Mouse (Mus musculus): ENCODE measurements at regions not wholly inside any gene's neighbourhood (a gene's known extent, or its start where the extent isn't known, plus 50 kb on each side); places are given as distances from the start of the nearest gene placed in this dataset.
A peak's percentile ranks its signal among the peaks of the same experiment; 100 is the strongest.

DNA sequence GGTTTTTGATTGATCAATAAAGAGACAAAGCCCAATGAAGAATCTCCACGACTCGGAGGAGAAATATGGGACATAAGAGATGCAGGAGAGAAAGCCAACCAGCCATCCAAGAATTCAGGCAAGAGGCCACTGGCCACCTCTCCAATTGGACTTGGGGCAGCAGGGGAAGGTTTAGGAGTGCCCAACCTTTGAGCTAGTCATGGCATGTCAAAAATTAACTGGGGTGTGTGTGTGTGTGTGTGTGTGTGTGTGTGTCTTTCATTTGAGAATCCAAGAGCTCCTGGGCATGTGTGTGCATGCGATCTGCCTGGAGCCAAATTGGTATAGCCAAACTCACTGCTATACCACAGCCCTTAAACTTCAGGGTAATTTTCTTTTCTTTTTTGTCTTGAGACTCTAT lies 51.6 kb upstream of the Cecr2 start:
- no peak for DNase-seq (ENCODE audit: low spot score in 2 of 2)

DNA sequence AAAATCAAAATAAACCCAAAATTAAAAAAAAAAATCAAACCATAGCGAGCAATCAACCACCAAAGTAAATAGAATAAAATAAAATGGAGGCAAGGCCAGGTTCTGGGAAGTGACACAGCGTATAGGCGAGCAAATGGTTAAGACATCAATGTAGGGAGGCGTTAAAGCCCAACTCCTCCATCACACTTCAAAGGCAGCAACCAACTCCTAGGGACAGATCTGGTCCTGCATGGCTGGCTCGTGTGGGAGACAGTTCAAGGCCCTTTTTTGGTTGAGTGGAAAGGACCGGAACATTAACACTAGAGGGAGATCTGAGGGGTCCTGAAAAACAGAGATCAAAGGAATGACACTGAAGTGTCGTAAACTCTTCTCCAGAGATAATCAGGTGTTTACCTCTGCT lies 53.8 kb upstream of the Cecr2 start:
- no peak for DNase-seq (ENCODE audit: low spot score in 2 of 2)

DNA sequence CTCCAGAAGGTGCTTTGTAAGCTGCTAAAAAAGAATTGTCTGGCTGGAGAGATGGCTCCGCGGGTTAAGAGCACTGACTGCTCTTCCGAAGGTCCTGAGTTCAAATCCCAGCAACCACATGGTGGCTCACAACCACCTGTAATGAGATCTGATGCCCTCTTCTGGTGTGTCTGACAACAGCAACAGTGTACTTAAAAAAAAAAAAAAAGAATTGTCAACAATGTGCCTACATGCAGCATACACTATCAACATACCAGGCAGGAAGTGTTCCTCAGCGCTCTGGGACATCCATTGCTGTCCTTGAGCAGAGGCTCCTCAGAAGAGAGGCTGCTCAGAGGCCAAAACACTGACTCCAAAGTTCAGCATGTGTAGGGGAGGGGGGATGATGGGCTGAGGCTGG lies 56.3 kb upstream of the Cecr2 start:
- no peak for DNase-seq (ENCODE audit: low spot score in 2 of 2)

DNA sequence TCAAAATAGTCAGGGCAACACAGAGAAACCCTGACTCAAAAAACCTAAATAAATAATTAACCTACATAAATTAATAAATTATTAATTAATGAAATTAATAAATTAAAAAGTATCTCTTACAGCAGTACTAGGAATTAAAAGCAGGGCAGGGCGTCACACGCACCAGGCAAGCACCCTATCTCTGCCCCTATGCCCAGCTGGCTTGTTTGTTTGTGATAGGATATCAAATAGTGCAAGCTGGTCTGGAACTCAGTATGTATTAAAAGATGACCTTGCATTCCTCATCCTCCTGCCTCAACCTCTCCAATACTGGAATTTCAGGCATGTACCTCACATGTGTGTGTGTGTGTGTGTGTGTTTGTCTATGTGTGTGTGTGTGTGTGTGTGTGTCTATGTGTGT lies 60.7 kb upstream of the Cecr2 start:
- no peak for DNase-seq (ENCODE audit: low spot score in 2 of 2)

DNA sequence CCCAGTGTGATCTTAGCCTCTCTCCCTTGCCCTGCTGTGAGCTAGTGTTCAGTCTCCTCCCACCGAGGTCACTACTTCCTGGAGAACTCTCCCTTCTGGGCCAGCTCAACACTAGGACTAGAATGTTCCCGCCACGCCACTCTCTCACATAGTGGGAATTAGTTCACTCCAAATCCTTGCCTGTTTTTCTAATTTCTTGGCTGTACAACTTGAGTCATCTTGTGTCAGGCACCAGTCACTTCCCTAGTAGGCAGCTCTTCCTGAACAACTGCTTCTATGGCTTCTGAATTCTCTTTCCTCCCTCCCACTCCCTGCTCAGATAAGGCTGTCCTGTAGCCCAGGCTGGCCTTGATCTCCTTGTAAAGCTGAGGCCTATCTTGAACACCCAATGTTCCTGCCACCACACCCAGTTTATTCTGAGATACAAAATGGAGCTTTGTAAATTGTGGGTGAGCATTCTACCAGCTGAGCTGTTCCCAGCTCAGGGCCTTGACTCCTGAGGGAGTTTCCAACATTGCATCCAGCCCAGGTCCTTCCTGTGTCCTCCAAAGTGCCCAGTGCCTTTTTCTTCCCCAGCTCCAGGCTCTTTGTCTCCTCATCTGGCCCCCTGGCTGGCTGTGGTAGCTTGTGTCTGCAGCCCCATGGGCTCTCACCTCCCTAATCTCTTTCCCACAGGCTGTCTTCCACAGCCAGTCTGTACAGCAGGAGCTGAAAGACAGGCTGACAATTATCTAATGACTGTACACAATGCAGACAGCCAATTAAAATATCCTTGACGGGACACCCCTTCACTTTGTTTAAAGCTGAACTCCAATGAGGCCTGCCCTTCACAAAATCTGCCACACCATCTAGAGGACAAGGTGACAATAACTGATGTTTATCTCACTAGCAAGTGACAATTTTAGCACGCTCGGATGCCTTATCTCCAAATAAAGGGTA lies 61.9 kb upstream of the Cecr2 start:
- no peak for DNase-seq (ENCODE audit: low spot score in 2 of 2)

DNA sequence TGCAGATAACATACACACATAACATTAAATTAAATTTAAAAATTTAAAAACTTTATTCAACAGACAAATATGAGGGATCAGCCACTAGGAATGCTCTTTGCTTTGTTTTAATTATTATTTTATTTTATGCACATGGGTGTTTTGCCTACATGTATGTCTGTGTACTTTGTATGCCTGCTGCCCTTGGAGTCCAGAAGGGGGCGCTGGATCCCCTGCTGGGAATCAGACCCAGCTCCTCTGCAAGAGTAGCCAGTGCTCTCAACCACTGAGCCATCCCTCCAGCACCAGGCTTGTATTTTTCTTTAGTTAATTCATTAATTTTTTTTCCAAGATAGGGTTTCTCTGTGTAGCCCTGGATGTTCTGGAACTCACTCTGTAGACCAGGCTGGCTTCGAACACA lies 62.7 kb upstream of the Cecr2 start:
- no peak for DNase-seq (ENCODE audit: low spot score in 2 of 2)

DNA sequence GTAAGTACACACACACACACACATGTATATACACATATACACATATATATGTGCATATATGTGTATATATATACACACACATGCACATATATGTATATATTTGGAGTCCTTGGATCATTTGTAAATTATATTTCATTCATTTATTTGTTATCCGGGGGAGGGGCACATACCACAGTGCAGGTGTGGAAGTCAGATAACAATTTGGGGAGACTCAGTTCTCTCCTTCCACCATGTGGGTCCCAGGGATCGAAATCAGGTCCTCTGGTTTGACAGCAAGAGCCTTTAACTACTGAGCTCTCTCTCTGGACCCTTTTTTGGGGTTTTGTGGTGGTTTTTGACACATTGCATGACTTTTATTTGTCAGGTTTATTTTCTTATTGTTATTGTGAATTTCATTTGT lies 65.8 kb upstream of the Cecr2 start:
- no peak for DNase-seq (ENCODE audit: low spot score in 2 of 2)

DNA sequence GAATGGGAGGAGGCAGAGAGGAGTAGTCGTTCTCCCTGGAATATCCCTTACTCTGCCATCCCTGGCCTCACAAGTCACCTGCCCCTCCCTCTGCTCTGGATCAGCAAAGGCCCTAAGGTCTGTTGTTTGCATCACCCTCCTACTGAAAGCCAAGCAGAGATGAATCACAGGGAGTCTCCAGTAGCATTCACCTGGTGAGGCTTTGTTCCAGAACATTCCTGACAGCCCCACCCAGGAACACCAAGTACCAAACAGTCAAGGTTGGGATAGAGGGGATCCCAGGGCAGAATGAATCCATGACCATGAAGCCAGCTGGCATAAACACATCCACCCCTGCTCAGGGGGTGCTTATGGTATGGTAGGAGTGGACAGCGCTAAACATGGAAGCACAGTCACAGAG lies 67.4 kb upstream of the Hdhd5 start:
- DNase-seq (ENCODE audit: low spot score in 2 of 2): no peak

DNA sequence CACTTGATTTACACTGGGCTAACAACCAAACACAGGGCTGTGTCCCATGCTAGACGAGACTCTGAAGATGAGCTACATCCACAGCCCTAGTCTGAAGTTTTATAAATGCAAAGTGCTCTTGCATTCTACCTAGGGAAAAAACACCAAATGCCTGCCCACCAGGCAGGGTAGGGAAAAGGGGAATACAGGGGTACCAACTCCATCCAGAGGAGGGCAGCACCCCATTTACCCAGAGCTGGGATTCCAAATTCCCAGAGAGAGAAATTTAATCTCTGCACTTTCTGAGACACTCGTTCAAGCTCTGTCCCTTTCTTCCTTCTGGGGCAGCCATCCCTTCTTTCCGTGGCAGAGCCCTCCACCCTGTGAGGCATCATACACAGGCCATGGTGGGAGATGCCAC lies 66.8 kb upstream of the Hdhd5 start:
- DNase-seq (ENCODE audit: low spot score in 2 of 2): no peak

DNA sequence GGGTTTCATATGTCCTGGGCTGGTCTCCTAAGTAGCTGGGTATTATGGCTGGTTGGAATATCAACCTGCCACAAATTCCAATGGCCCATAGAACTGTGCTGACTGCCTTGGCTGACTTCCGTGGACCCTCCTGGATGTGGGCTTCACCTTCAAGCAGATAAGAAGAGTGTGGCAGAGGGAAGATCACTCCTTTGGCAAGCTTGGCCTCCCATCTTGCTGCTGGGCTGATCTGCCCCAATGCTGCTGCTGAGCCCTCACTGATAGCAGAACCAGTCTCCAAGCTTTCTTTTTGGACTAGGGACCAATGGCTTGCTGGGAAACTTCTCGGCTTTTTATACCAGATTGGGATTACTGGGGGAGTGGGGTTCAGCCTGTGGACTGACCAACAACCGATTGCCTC lies 65.6 kb upstream of the Hdhd5 start:
- DNase-seq (ENCODE audit: low spot score in 2 of 2): no peak

DNA sequence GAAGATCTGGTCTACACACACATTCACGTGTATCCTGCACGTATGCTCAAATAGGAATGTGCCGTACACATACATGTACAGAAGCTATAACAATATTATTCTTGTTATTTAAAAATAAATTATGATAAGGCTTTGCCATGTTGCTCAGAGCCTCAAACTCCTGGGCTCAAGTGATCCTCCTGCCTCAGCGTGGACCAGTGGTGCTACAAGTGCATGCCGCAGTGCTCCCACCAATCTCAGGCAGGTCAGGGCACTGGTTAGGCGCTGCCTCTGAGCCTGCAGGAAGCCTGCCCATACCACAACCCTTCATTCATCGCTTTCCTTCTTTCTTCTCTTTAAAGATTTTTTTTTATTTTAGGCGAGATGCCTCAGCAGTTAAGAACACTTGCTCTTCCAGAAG lies 63.3 kb upstream of the Hdhd5 start:
- no peak for DNase-seq (ENCODE audit: low spot score in 2 of 2)

DNA sequence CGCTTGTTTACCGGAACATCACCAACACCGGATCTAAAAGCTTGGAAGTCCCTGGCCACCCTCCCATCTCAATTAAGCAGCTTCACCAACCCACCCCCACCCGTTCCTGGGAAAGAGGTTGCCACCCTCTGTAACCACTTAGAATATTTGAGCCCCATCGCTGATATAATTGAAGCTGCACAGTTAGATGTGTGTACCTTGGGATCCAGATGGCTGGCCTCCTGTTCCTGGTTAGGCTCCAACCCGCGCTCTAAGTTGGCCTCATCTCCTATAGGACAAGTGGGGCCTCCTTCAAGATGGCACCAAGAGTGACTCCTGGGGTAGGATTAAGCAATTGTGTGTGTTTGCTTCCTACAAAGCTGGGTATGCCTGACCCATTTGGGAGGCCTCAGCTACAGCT lies 61.6 kb upstream of the Hdhd5 start:
- DNase-seq (ENCODE audit: low spot score in 2 of 2): no peak

DNA sequence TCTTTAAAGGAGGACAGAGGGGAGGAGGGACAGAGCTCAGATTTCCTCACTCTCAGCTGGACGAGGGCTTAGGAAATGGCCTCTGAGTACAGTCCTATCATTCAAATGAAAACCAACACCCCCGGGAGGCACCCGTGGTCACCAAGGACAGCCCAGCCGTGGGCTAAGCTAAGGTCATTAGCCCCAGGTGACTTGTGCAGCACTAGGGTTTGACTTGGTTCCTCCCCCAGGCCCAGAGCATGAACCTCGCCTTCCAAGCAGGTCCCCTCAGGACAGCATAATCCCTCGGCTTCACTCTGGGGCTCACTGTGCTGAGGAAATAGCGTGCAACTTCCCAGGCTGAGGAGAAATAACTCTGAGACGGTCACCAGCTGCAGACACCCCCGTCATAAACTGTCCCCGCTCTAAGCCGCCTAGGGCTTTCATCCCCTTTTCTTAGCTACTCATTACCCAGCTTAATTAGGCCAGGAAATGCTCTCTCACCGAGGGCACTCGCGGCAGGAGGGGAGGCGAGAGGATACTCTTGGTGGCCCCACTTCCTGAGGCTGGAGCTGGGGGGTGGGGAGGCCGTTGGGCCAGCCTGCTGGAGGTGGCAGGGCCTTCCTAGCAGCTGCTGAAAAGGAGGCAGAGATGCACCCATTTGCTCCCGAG lies 61.0 kb upstream of the Hdhd5 start:
- DNase-seq (ENCODE audit: low spot score in 2 of 2): peak in 1 of 2 experiments; percentile 28

DNA sequence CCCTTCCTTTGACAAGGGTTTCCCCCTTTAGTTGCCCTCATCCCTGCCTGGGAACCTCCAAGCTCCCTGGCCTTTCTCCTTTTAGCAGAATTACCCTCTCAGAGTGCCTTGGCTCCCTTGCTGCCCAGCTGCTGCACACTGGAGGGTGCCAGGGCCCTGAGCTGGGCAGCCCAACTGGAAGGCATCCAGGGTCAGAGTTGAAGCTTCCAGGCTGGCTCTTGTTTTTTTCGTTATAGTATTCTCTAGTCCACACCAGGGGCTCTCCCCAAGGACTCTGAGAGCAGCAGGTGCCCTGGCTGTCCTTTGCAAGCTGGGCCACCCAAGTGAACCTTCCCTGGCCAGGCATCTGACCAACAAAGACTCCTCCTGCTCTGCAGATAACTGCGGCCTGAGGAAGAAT lies 59.1 kb upstream of the Hdhd5 start:
- DNase-seq (ENCODE audit: low spot score in 2 of 2): peak in 1 of 2 experiments; percentile 50

DNA sequence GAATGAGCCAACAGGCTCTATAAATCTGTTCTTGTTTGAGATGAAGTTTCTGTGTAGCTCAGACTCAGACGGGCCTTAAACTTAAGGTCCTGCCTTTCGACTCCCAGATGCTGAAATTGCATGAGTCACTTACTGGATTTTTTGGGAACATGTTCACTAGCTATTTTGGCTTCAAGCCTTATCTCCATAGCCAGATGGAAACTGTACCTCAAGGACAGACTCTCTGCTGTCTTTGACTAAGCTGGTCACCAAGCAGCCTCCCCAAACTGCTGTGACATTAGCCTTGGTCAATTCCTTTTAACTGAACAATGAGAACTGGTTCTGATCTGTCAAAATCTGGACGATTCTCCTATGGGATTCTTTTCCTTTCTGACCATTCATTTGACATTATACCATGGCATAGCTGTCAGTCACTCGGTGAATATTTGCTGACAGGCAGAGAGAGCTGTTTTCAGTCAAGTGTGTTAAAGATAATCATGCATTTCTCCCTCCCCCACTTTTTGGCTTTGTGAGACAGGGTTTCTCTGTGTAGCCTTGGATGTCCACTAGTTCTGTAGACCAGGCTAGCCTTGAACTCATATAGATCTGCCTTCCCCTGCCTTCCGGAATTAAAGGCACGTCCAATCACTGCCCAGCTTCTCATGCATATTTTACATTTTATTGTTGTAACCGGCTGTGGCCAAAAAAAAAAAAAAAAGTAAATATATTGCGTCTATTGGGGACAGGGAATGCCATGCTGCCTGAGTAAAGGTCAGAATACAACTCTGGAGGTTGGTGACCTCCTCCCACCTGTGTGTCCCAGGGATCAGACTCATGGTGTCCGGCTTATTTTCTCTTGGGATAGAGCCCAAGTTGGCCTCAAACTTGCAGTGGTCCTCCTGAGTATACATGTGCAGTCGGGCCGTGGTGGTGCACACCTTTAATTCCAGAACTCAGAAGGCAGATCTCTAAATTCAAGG lies 57.9 kb upstream of the Hdhd5 start:
- DNase-seq (ENCODE audit: low spot score in 2 of 2): no peak

DNA sequence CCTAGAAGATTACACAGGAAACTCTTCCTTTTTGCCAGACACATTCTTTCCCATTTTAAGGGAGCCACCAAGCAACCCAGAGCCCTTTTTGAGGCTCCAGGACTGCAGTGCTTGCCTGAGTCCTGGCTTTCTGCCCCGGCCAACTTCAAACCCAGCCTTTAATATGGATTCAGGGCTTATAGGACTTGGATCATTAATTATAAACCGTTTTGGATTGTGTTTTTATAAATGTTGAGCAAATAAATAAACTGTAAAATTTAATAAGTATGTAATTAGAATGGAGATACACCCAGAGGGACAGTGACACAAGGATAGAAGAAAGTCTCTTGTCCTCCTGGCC lies 54.8 kb upstream of the Hdhd5 start:
- no peak for DNase-seq (ENCODE audit: low spot score in 2 of 2)

DNA sequence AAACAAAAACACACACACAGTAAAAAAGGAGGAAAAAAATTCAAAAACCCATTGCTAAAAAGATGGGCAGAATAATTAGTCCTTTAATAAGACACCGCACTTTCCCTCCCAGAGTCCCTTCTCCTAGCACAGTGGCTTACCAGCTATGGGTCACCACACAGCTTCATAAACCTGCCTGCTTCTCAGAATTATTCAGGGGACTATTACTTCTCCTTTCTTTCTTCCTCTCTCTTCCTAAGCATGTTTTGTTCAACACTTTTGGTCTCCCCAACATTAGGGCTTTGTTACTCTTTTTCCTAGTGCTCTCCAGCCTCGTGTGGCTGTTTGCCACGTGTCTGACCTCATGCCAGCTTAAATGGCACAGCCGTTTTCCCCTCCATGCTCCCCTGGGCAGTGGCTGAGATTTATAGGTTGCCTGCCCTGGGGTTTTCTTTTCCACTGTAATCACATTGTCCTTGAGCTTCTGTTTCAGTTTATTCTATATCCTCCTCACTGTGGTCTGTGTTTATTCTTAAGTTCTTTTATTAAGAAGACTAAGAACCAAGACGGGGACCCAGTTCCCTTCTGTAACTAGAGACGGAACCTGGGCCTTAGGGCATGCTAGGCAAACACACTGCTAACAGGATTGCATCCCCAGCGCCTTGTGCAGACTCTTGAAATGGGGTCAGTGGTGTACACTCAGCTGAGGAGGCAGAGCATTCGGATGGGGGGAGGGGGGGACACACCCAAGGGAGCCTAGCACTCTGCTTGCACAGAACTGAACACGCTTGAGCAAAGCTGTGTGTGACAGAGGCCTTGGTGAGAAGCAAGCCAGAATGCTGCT lies 54.2 kb upstream of the Hdhd5 start:
- DNase-seq (ENCODE audit: low spot score in 2 of 2): no peak

DNA sequence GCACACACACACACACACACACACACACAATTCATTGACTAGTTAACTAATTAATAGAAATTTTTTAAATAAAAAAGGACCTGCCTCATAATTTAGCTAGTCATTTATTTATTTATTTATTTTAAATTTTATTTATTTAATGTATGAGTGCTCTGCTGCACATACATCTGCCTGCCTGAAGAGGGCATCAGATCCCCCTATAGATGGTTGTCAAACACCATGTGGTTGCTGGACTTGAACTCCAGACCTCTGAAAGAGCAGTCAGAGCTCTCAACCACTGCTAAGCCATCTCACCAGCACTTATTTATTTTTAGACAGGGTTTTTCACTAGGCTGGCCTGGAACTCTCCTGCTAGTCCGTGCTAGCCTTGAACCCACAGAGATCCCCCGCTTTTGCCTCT lies 50.6 kb upstream of the Hdhd5 start:
- DNase-seq (ENCODE audit: low spot score in 2 of 2): no peak
